Mouse (Mus musculus) heart, embryonic 10.5 days (tissue): ENCODE measurements around the gene Pam16. TPM values are rescaled to one million over a fixed set of nuclear protein-coding genes. Genes with fewer than 3 reads are reported as not detected.

Source experiments
- DNase-seq: peaks from one replicate; pipeline ENCODE4 v3.0.0-alpha.2; 2017; ENCODE audit warnings: low spot score
- H3K27ac ChIP-seq: fragments of 300-500 bp; sonication (generic); 2 replicates; pipeline ENCODE4 v1.5.1; 2016; ENCODE audit warnings: mild to moderate bottlenecking
- H3K27me3 ChIP-seq: fragments of 300-500 bp; sonication (generic); 2 replicates; pipeline ENCODE4 v1.6.1; 2016; ENCODE audit warnings: mild to moderate bottlenecking; ENCODE audit not compliant: poor library complexity, insufficient read depth, severe bottlenecking
- H3K36me3 ChIP-seq: fragments of 300-500 bp; sonication (generic); 2 replicates; pipeline ENCODE4 v1.6.1; 2016; ENCODE audit warnings: mild to moderate bottlenecking, moderate library complexity
- H3K4me1 ChIP-seq: fragments of 300-500 bp; sonication (generic); 2 replicates; pipeline ENCODE4 v1.6.1; 2016; ENCODE audit warnings: mild to moderate bottlenecking
- H3K4me3 ChIP-seq: fragments of 300-500 bp; sonication (generic); 2 replicates; pipeline ENCODE4 v1.5.1; 2016; ENCODE audit warnings: mild to moderate bottlenecking, moderate library complexity
- H3K9me3 ChIP-seq: fragments of 300-500 bp; sonication (generic); 2 replicates; pipeline ENCODE4 v1.6.1; 2016; ENCODE audit warnings: mild to moderate bottlenecking, moderate library complexity
- WGBS: fragments of 180-500 bp; shearing (Covaris S2); methylation state at CpG from one replicate; pipeline ENCODE4 v1.1.7; 2016; 5-methylcytosine and 5-hydroxymethylcytosine counted together
- polyA plus RNA-seq: library from polyadenylated mRNA; unstranded; fragments of >200 nt; fragmentation: Nextera tagmentation; extraction: Ambion mirVana; gene quantifications from 2 replicates; pipeline ENCODE4 v1.2.1, GENCODE M21; 2016

The Pam16 gene
- polyA plus RNA-seq, 1 experiment from 2014 or later, result 116 TPM

- peaks cover 83% of the 10 kb centered on the region for H3K4me1 ChIP-seq
- DNase-seq, result no peak
- peak overlapping the region; percentile 87 for H3K27ac ChIP-seq
- peak overlapping the region; percentile 69 for H3K4me3 ChIP-seq
- 80% methylated on average over 6 of the region's 6 CpGs for WGBS
- H3K9me3 ChIP-seq, result no peaks in the 10 kb centered on the region
- no peaks in the 10 kb centered on the region for H3K27me3 ChIP-seq
- peaks cover 9% of the 10 kb centered on the region for H3K36me3 ChIP-seq
Measured at GRCm38 (mm10) chr16:4642937-4643336, 18.1 kb upstream of the Pam16 start.

GRCm38 (mm10) chr16:4642190-4642589 lies 17.4 kb upstream of the Pam16 start:
- peak; percentile 94 for DNase-seq
- Histone ChIP-seq H3K27me3 (no peaks in the 10 kb centered on the region), H3K36me3 (peaks cover 4% of the 10 kb centered on the region; the same call in 1 of the 2 replicates), H3K4me3 (peak overlapping the region; percentile 69), H3K4me1 (peaks cover 75% of the 10 kb centered on the region), H3K27ac (peak overlapping the region; percentile 87), H3K9me3 (no peaks in the 10 kb centered on the region)
- 15% methylated on average over 13 of the region's 13 CpGs for WGBS

GRCm38 (mm10) chr16:4641119-4641838 lies 16.5 kb upstream of the Pam16 start:
- H3K4me3 ChIP-seq, result peak overlapping the region; percentile 69
- H3K27me3 ChIP-seq, result no peaks in the 10 kb centered on the region
- H3K9me3 ChIP-seq, result no peaks in the 10 kb centered on the region
- H3K4me1 ChIP-seq, result peaks cover 66% of the 10 kb centered on the region
- no peak for DNase-seq
- 19% methylated on average over 3 of the region's 3 CpGs for WGBS
- H3K36me3 ChIP-seq, result peaks cover 4% of the 10 kb centered on the region; the same call in 1 of the 2 replicates
- peak overlapping the region; percentile 87 for H3K27ac ChIP-seq

- DNase-seq, result no peak
- H3K4me1 ChIP-seq, result peaks cover 67% of the 10 kb centered on the region
- 6% methylated on average over 17 of the region's 17 CpGs for WGBS
Measured at GRCm38 (mm10) chr16:4640267-4641005, 15.6 kb upstream of the Pam16 start.

GRCm38 (mm10) chr16:4639831-4640237 lies 15.0 kb upstream of the Pam16 start, which contains the start of the genes Vasn and Dnaja3:
Vasn (plus strand) TSS chr16:4639941.
Dnaja3 (plus strand) TSS chr16:4639989.
- Histone ChIP-seq H3K9me3 (no peaks in the 10 kb centered on the region), H3K4me1 (peaks cover 71% of the 10 kb centered on the region), H3K27me3 (no peaks in the 10 kb centered on the region), H3K36me3 (peaks cover 4% of the 10 kb centered on the region; the same call in 1 of the 2 replicates), H3K4me3 (peak within 1 kb of the TSS; percentile 69), H3K27ac (peak within 1 kb of the TSS; percentile 87)
- under 1% methylated on average over 22 of the region's 22 CpGs for WGBS
- peak; percentile 97 for DNase-seq

More at GRCm38 (mm10) chr16:4640267-4641005, 15.6 kb upstream of the Pam16 start:
- H3K4me3 ChIP-seq, result peak overlapping the region; percentile 69
- no peaks in the 10 kb centered on the region for H3K27me3 ChIP-seq
- H3K36me3 ChIP-seq, result peaks cover 4% of the 10 kb centered on the region; the same call in 1 of the 2 replicates
- H3K27ac ChIP-seq, result peak overlapping the region; percentile 87
- no peaks in the 10 kb centered on the region for H3K9me3 ChIP-seq

- 68% methylated on average over 3 of the region's 3 CpGs for WGBS
- no peaks in the 10 kb centered on the region for H3K9me3 ChIP-seq
- H3K4me3 ChIP-seq, result no peak overlapping the region
Measured at GRCm38 (mm10) chr16:4638891-4639390, 14.2 kb upstream of the Pam16 start.

GRCm38 (mm10) chr16:4635760-4636159 lies 11.0 kb upstream of the Pam16 start:
- Histone ChIP-seq H3K27me3 (no peaks in the 10 kb centered on the region), H3K9me3 (no peaks in the 10 kb centered on the region), H3K4me1 (peaks cover 40% of the 10 kb centered on the region), H3K27ac (peak overlapping the region; percentile 59; the same call in 1 of the 2 replicates), H3K36me3 (peaks cover 33% of the 10 kb centered on the region), H3K4me3 (no peak overlapping the region)
- 67% methylated on average over 4 of the region's 4 CpGs for WGBS
- no peak for DNase-seq

More at GRCm38 (mm10) chr16:4638891-4639390, 14.2 kb upstream of the Pam16 start:
- peaks cover 11% of the 10 kb centered on the region; the same call in 1 of the 2 replicates for H3K36me3 ChIP-seq
- H3K27me3 ChIP-seq, result no peaks in the 10 kb centered on the region
- peaks cover 69% of the 10 kb centered on the region for H3K4me1 ChIP-seq
- no peak for DNase-seq
- H3K27ac ChIP-seq, result no peak overlapping the region

GRCm38 (mm10) chr16:4634681-4635080 lies 9.9 kb upstream of the Pam16 start:
- peak overlapping the region; percentile 66 for H3K27ac ChIP-seq
- H3K36me3 ChIP-seq, result peaks cover 33% of the 10 kb centered on the region
- no peaks in the 10 kb centered on the region for H3K27me3 ChIP-seq
- 66% methylated on average over 9 of the region's 9 CpGs for WGBS
- no peaks in the 10 kb centered on the region for H3K9me3 ChIP-seq
- no peak overlapping the region for H3K4me3 ChIP-seq
- DNase-seq, result no peak
- H3K4me1 ChIP-seq, result peaks cover 36% of the 10 kb centered on the region

- 90% methylated on average over 3 of the region's 3 CpGs for WGBS
- H3K27me3 ChIP-seq, result no peaks in the 10 kb centered on the region
- H3K27ac ChIP-seq, result no peak overlapping the region
- DNase-seq, result no peak
- peaks cover 27% of the 10 kb centered on the region for H3K4me1 ChIP-seq
- H3K36me3 ChIP-seq, result peaks cover 33% of the 10 kb centered on the region
- H3K9me3 ChIP-seq, result no peaks in the 10 kb centered on the region
- no peak overlapping the region for H3K4me3 ChIP-seq
Measured at GRCm38 (mm10) chr16:4633661-4634060, 8.9 kb upstream of the Pam16 start.

GRCm38 (mm10) chr16:4632050-4632449 lies 7.3 kb upstream of the Pam16 start:
- Histone ChIP-seq H3K27me3 (no peaks in the 10 kb centered on the region), H3K27ac (0 out of 2 replicates have a peak overlapping the region, but pooled peaks have one; percentile 9), H3K4me3 (no peak overlapping the region), H3K36me3 (peaks cover 38% of the 10 kb centered on the region), H3K4me1 (peaks cover 31% of the 10 kb centered on the region), H3K9me3 (no peaks in the 10 kb centered on the region)
- DNase-seq, result no peak
- 44% methylated on average over 7 of the region's 7 CpGs for WGBS

GRCm38 (mm10) chr16:4629950-4630349 lies 5.2 kb upstream of the Pam16 start:
- no peaks in the 10 kb centered on the region for H3K27me3 ChIP-seq
- H3K4me3 ChIP-seq, result no peak overlapping the region
- peaks cover 21% of the 10 kb centered on the region for H3K4me1 ChIP-seq
- H3K27ac ChIP-seq, result no peak overlapping the region; the same call in 1 of the 2 replicates
- peaks cover 41% of the 10 kb centered on the region for H3K36me3 ChIP-seq
- H3K9me3 ChIP-seq, result no peaks in the 10 kb centered on the region
- peak; percentile 90 for DNase-seq
- WGBS, result 17% methylated on average over 6 of the region's 6 CpGs

- 93% methylated on average over 9 of the region's 9 CpGs for WGBS
- no peak for DNase-seq
- H3K4me1 ChIP-seq, result peaks cover 16% of the 10 kb centered on the region
- H3K27ac ChIP-seq, result no peak overlapping the region
- no peak overlapping the region for H3K4me3 ChIP-seq
- H3K9me3 ChIP-seq, result no peaks in the 10 kb centered on the region
- peaks cover 32% of the 10 kb centered on the region for H3K36me3 ChIP-seq
- no peaks in the 10 kb centered on the region for H3K27me3 ChIP-seq
Measured at GRCm38 (mm10) chr16:4628898-4629419, 4.2 kb upstream of the Pam16 start.
